Comparison of ENCODE assay signal across 17 mouse cellular contexts in genomic region chr2:10166635-10167034, GRCm38 (mm10). TPM values are rescaled to one million over a fixed set of nuclear protein-coding genes. Genes with fewer than 3 reads are reported as not detected.
DNase-seq lines count a peak whose midpoint lies in the region; ATAC-seq lines count a peak whose summit lies in the region.
"Had no signal": no experiment of that assay in that cellular context is flagged by ENCODE, and none has a peak within 500 bp of the region (broad histone marks: within the 10 kb centered on the region; RNA-seq: fewer than 3 reads in every experiment).

No protein-coding gene starts in this region.

- ATAC-seq in midbrain, embryonic 11.5 days (ENCODE audit: low FRiP score) = no peak
- no peak for ATAC-seq in midbrain, embryonic 15.5 days (replicated peaks)
- 0 out of 2 replicates have a peak, but pooled peaks have one; percentile 35 for ATAC-seq in embryonic facial prominence, embryonic 12.5 days (ENCODE audit: insufficient number of reproducible peaks, insufficient read depth, low FRiP score, low TSS enrichment)
- ATAC-seq in limb, embryonic 12.5 days (ENCODE audit: insufficient number of reproducible peaks, insufficient read depth, low FRiP score, low TSS enrichment, low read depth) = peak; percentile 59; the same call in 1 of the 2 replicates

- H3K36me3 ChIP-seq in midbrain, embryonic 11.5 days (ENCODE audit: control insufficient read depth, insufficient read depth, low read length) = no peaks in the 10 kb centered on the region
- H3K36me3 ChIP-seq in midbrain, embryonic 15.5 days (replicated peaks) = no peaks in the 10 kb centered on the region
- no peaks in the 10 kb centered on the region for H3K36me3 ChIP-seq in embryonic facial prominence, embryonic 12.5 days
- no peaks in the 10 kb centered on the region for H3K36me3 ChIP-seq in limb, embryonic 12.5 days
- H3K36me3 ChIP-seq: heart, embryonic 10.5 days had no signal

- WGBS in midbrain, embryonic 11.5 days = 74% methylated on average over 6 of the region's 6 CpGs
- 77% methylated on average over 6 of the region's 6 CpGs for WGBS in midbrain, embryonic 15.5 days
- 26% methylated on average over 6 of the region's 6 CpGs for WGBS in embryonic facial prominence, embryonic 12.5 days
- WGBS in limb, embryonic 12.5 days = 11% methylated on average over 6 of the region's 6 CpGs

- H3K4me1 ChIP-seq in midbrain, embryonic 11.5 days (ENCODE audit: control insufficient read depth, insufficient read depth, low read length) = no peaks in the 10 kb centered on the region
- H3K4me1 ChIP-seq in midbrain, embryonic 15.5 days = no peaks in the 10 kb centered on the region
- peaks cover 11% of the 10 kb centered on the region; the same call in 1 of the 2 replicates for H3K4me1 ChIP-seq in embryonic facial prominence, embryonic 12.5 days
- H3K4me1 ChIP-seq in limb, embryonic 12.5 days (replicated peaks) = peaks cover 12% of the 10 kb centered on the region
- H3K4me1 ChIP-seq: heart, embryonic 10.5 days had no signal

- no peak overlapping the region for H3K27ac ChIP-seq in midbrain, embryonic 11.5 days (ENCODE audit: low read depth, low read length)
- no peak overlapping the region for H3K27ac ChIP-seq in midbrain, embryonic 15.5 days
- H3K27ac ChIP-seq in embryonic facial prominence, embryonic 12.5 days = no peak overlapping the region
- H3K27ac ChIP-seq in limb, embryonic 12.5 days = no peak overlapping the region
- H3K27ac ChIP-seq: heart, embryonic 10.5 days; stomach, postnatal 0 days had no signal

- H3K9ac ChIP-seq in midbrain, embryonic 11.5 days (ENCODE audit: low read length) = no peak overlapping the region
- H3K9ac ChIP-seq in midbrain, embryonic 15.5 days = no peak overlapping the region
- no peak overlapping the region for H3K9ac ChIP-seq in embryonic facial prominence, embryonic 12.5 days
- no peak overlapping the region for H3K9ac ChIP-seq in limb, embryonic 12.5 days (replicated peaks)

- no peak overlapping the region for H3K4me3 ChIP-seq in midbrain, embryonic 11.5 days (ENCODE audit: low read depth, low read length)
- no peak overlapping the region for H3K4me3 ChIP-seq in midbrain, embryonic 15.5 days
- no peak overlapping the region for H3K4me3 ChIP-seq in embryonic facial prominence, embryonic 12.5 days
- H3K4me3 ChIP-seq in limb, embryonic 12.5 days (replicated peaks) = no peak overlapping the region
- H3K4me3 ChIP-seq: heart, embryonic 10.5 days had no signal

- H3K27me3 ChIP-seq in midbrain, embryonic 11.5 days (ENCODE audit: control insufficient read depth, insufficient read depth, low read length) = no peaks in the 10 kb centered on the region
- H3K27me3 ChIP-seq in midbrain, embryonic 15.5 days (replicated peaks) = no peaks in the 10 kb centered on the region
- no peaks in the 10 kb centered on the region for H3K27me3 ChIP-seq in embryonic facial prominence, embryonic 12.5 days
- H3K27me3 ChIP-seq in limb, embryonic 12.5 days = no peaks in the 10 kb centered on the region

- no peaks in the 10 kb centered on the region for H3K9me3 ChIP-seq in midbrain, embryonic 11.5 days (ENCODE audit: control insufficient read depth, low read length)
- H3K9me3 ChIP-seq in midbrain, embryonic 15.5 days = no peaks in the 10 kb centered on the region
- H3K9me3 ChIP-seq in embryonic facial prominence, embryonic 12.5 days = no peaks in the 10 kb centered on the region
- H3K9me3 ChIP-seq in limb, embryonic 12.5 days = no peaks in the 10 kb centered on the region
- H3K9me3 ChIP-seq: heart, embryonic 10.5 days had no signal

- peak; percentile 62 for DNase-seq in midbrain, embryonic 11.5 days (ENCODE audit: low spot score, missing footprints)
- DNase-seq in mesoderm, embryonic 11.5 days (ENCODE audit: low read depth, low spot score) = peak; percentile 25
- DNase-seq in kidney, postnatal 14 days = no peak
- DNase-seq in kidney, postnatal 36 days = no peak
- DNase-seq in heart, adult 8-10 months (ENCODE audit: low spot score) = no peak
- DNase-seq: adrenal gland, postnatal 10 days; cerebellum, postnatal 10 days; heart, postnatal 4 days; lung, postnatal 4 days; spleen, adult 18-20 months; thymus, postnatal 36 days had no signal

- no peak overlapping the region for H3K4me2 ChIP-seq in midbrain, embryonic 11.5 days
- H3K4me2 ChIP-seq in midbrain, embryonic 15.5 days = no peak overlapping the region
- no peak overlapping the region for H3K4me2 ChIP-seq in embryonic facial prominence, embryonic 12.5 days (replicated peaks)
- no peak overlapping the region for H3K4me2 ChIP-seq in limb, embryonic 12.5 days

RNA-seq across cellular contexts. Expression of gene Itih5, which starts 13.3 kb away (rescaled TPM):
- 7.4 and 7.6 TPM in 2 replicates for polyA plus RNA-seq in midbrain, embryonic 11.5 days (2014; fragmentation: Nextera tagmentation; extraction: Ambion mirVana)
- polyA plus RNA-seq in midbrain, embryonic 15.5 days (2015; fragmentation: Nextera tagmentation; extraction: Ambion mirVana) = 7.3 and 9.2 TPM in 2 replicates
- polyA plus RNA-seq in embryonic facial prominence, embryonic 12.5 days (2016; fragmentation: Nextera tagmentation; extraction: Ambion mirVana) = 4.1 and 4.4 TPM in 2 replicates
- 2.8 TPM in 2 replicates for polyA plus RNA-seq in limb, embryonic 12.5 days (2016; fragmentation: Nextera tagmentation; extraction: Ambion mirVana)
- 1 to 10 TPM; 2.7 to 5.7 (median 4.1) TPM for total RNA-seq in heart, adult 8-10 months (2022)

RNA-seq across cellular contexts. Expression of gene Itih2, which starts 35.4 kb away (rescaled TPM):
- 0.06 and 0.12 TPM in 2 replicates for polyA plus RNA-seq in midbrain, embryonic 11.5 days (2014; fragmentation: Nextera tagmentation; extraction: Ambion mirVana)
- polyA plus RNA-seq in midbrain, embryonic 15.5 days (2015; fragmentation: Nextera tagmentation; extraction: Ambion mirVana) = 3.8 and 4.2 TPM in 2 replicates
- polyA plus RNA-seq in embryonic facial prominence, embryonic 12.5 days (2016; fragmentation: Nextera tagmentation; extraction: Ambion mirVana) = 0.46 and 0.58 TPM in 2 replicates
- 0.16 and 0.35 TPM in 2 replicates for polyA plus RNA-seq in limb, embryonic 12.5 days (2016; fragmentation: Nextera tagmentation; extraction: Ambion mirVana)
- total RNA-seq in heart, adult 8-10 months (2022) = under 1 TPM; 0.28 to 0.49 (median 0.38) TPM
- total RNA-seq: neutrophil, adult 5-6 weeks had no signal

Comparison
In these comparisons a context has a peak if more than half of its experiments do, and no peak if none do; other contexts are left out.
1. ATAC-seq: peak in embryonic facial prominence, embryonic 12.5 days (single experiment) and limb, embryonic 12.5 days (single experiment); none in midbrain, embryonic 11.5 days (single experiment) and midbrain, embryonic 15.5 days (single experiment).
2. DNase-seq: peak in midbrain, embryonic 11.5 days (single experiment) and mesoderm, embryonic 11.5 days (single experiment); none in kidney, postnatal 14 days (single experiment), kidney, postnatal 36 days (0 of 2) and heart, adult 8-10 months (single experiment).